Mouse (Mus musculus) erythroblast, embryonic 14.5 days (primary cell): Measurements from ENCODE around the gene Synj1.

Experiments
- GATA1 ChIP-seq: IDR thresholded peaks from 2 replicates; pipeline ENCODE4 v1.6.1; 2012; ENCODE audit warnings: low read length, inconsistent platforms, mixed read lengths
- TAL1 ChIP-seq: IDR thresholded peaks from 3 replicates; pipeline ENCODE4 v1.6.1; 2012; ENCODE audit warnings: low read length, inconsistent platforms, mixed read lengths

- no peak for TF ChIP-seq TAL1
- TF ChIP-seq GATA1: no peak
Measured at GRCm38 (mm10) chr16:90907250-90907649, 103.9 kb downstream of the Synj1 start.
